Mouse (Mus musculus) neural tube, embryonic 15.5 days (tissue): ENCODE data around the gene Srbd1. TPM values are rescaled to one million over a fixed set of nuclear protein-coding genes. Genes with fewer than 3 reads are reported as not detected.
A peak's percentile ranks its signal among the peaks of the same experiment; 100 is the strongest.

ENCODE experiments used
- ATAC-seq: fragments of 200-750 bp; cut with Nextera tagmentation; 2 replicates; pipeline ENCODE4 v1.8.0; 2017; ENCODE audit warnings: mild to moderate bottlenecking, moderate TSS enrichment, moderate library complexity; ENCODE audit not compliant: low FRiP score
- H3K27ac ChIP-seq: fragments of 300-500 bp; sonication (generic); replicated peaks from 2 replicates; pipeline ENCODE4 v1.5.1; 2015; ENCODE audit warnings: mild to moderate bottlenecking, inconsistent platforms
- H3K27me3 ChIP-seq: fragments of 300-500 bp; sonication (generic); replicated peaks from 2 replicates; pipeline ENCODE4 v1.6.1; 2015; ENCODE audit warnings: inconsistent platforms
- H3K36me3 ChIP-seq: fragments of 300-500 bp; sonication (generic); 2 replicates; pipeline ENCODE4 v1.6.1; 2015; ENCODE audit warnings: inconsistent platforms
- H3K4me1 ChIP-seq: fragments of 300-500 bp; sonication (generic); 2 replicates; pipeline ENCODE4 v1.6.1; 2015; ENCODE audit warnings: inconsistent platforms
- H3K4me2 ChIP-seq: fragments of 300-500 bp; sonication (generic); 2 replicates; pipeline ENCODE4 v1.6.1; 2015; ENCODE audit warnings: inconsistent platforms, mild to moderate bottlenecking, moderate library complexity
- H3K4me3 ChIP-seq: fragments of 300-500 bp; sonication (generic); replicated peaks from 2 replicates; pipeline ENCODE4 v1.5.1; 2015; ENCODE audit warnings: mild to moderate bottlenecking, inconsistent platforms
- H3K9ac ChIP-seq: fragments of 300-500 bp; sonication (generic); replicated peaks from 2 replicates; pipeline ENCODE4 v1.6.1; 2015; ENCODE audit warnings: mild to moderate bottlenecking, inconsistent platforms
- H3K9me3 ChIP-seq: fragments of 300-500 bp; sonication (generic); replicated peaks from 2 replicates; pipeline ENCODE4 v1.6.1; 2016; ENCODE audit warnings: inconsistent platforms
- WGBS: fragments of 180-500 bp; shearing (Covaris S2); methylation state at CpG from one replicate; pipeline ENCODE4 v1.1.7; 2015; ENCODE audit warnings: mixed read lengths; 5-methylcytosine and 5-hydroxymethylcytosine counted together
- polyA plus RNA-seq: library from polyadenylated mRNA; unstranded; fragments of >200 nt; fragmentation: Nextera tagmentation; extraction: Ambion mirVana; gene quantifications from 2 replicates; pipeline ENCODE4 v1.2.1, GENCODE M21; 2015

Gene Srbd1
- polyA plus RNA-seq, 1 experiment from 2014 or later, result 13.9 TPM

DNA sequence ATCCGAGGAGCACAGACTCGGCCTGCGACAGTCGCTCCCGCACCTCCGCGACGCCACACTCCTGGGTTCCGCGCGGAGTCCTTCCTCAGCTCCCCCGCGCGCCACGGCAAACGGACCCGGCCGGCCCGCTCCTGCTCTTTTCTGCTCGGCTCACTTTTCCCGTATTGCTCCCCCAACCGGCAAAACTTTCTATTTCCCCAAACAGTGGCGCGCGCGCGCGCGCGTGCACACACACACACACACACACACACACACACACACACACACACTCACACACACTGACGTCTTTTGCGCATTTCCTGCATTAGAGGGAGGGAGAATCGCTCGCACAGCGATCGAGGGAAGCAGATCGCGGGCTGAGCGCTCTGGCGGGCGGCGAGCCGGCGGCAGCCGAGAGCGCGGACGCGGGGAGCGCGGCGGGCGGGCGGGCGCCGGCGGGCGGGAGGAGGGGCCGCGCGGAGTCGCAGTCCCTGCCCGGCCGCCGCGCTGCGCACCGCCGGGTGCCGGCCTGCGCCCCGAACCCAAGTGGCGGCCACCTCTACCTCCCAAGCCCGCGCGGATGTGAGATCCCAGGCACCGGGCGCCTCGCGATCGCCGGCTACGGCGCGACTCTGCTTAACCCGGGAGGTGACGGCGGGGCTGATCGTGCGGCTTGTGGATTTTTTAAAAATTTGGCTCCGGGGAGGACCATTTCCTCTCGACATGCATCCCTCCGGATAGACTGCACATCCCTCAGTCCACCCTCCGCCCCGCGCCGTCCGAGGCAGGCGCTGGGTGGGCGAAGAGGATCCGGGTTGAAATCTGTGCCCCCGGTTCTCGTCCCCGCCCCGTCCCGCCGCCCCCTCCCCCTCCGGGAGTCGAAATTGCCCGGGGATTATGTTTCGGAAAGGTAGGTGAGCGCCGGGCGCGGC is 22.6 kb upstream of the Srbd1 start, which contains the start of gene Prkce:
Prkce (plus strand) TSS at position 466 of the 911 bp plus-strand sequence.
- peak within 1 kb of the TSS; percentile 98 for H3K4me2 ChIP-seq
- under 1% methylated on average over 73 of the region's 115 CpGs for WGBS
- peak; percentile 75 for ATAC-seq
- H3K4me1 ChIP-seq, result peaks cover 53% of the 10 kb centered on the region
- no peaks in the 10 kb centered on the region for H3K27me3 ChIP-seq
- H3K9ac ChIP-seq, result peak within 1 kb of the TSS; percentile 91
- peak within 1 kb of the TSS; percentile 89 for H3K4me3 ChIP-seq
- peaks cover under 1% of the 10 kb centered on the region; the same call in 1 of the 2 replicates for H3K36me3 ChIP-seq
- H3K27ac ChIP-seq, result peak within 1 kb of the TSS; percentile 94
- H3K9me3 ChIP-seq, result no peaks in the 10 kb centered on the region

- Histone ChIP-seq H3K27ac (peak overlapping the region; percentile 94), H3K9ac (peak overlapping the region; percentile 91), H3K4me2 (peak overlapping the region; percentile 98), H3K4me3 (peak overlapping the region; percentile 89), H3K27me3 (no peaks in the 10 kb centered on the region), H3K4me1 (peaks cover 46% of the 10 kb centered on the region), H3K9me3 (no peaks in the 10 kb centered on the region), H3K36me3 (no peaks in the 10 kb centered on the region)
- peak; percentile 32 for ATAC-seq
- WGBS, result under 1% methylated on average over 46 of the region's 46 CpGs
These were observed 21.8 kb upstream of the Srbd1 start for GRCm38 (mm10) chr17:86166567-86167319.

DNA sequence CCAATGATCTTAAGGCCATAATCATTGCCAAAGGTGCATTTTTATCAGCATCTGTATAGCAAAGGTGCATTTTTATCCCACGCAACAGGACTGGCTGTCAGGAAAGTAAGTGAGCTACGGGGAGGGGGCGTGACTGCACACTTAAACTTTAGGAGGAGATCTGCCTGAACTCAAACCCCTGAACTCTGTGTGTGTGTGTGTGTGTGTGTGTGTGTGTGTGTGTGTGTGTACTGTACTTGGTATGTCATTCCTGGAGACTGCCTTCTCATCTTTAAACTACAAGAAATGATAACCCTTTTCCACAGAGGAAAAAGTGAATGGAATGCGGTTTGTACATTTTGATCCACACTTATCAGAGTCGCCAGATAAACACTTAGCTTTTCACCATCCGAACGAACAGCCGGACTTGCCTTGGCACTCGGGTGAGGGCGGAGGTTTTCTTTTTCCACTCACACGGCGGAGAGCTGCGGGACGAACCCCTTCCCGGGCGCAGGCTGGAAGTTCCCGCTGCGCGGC is 21.1 kb upstream of the Srbd1 start:
- Histone ChIP-seq H3K4me3 (peak overlapping the region; percentile 89), H3K4me2 (peak overlapping the region; percentile 98), H3K4me1 (peaks cover 43% of the 10 kb centered on the region), H3K9me3 (no peaks in the 10 kb centered on the region), H3K36me3 (no peaks in the 10 kb centered on the region), H3K27ac (peak overlapping the region; percentile 94), H3K9ac (peak overlapping the region; percentile 91), H3K27me3 (no peaks in the 10 kb centered on the region)
- 2% methylated on average over 19 of the region's 19 CpGs for WGBS
- ATAC-seq, result no peak

DNA sequence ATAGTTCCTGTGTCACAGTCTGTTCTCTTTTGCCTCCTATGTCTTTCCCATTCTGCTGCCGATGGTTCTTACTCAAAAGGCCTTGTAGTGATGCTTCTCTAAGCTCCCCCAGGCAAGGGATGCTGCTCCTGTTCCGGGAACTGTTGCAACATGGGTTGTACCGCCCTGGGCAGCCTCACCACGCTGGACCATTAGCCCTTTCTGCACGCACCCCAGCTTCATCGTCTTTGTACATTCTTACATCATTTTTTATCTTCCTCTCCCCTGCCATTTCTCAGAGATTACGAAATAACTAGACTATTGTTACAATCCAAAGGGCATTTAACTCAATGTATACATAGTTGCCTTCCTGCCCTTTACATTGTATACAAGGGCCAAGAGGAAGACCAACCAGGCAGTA is 19.4 kb upstream of the Srbd1 start:
- whole genome bisulfite sequencing, result 86% methylated on average over 7 of the region's 7 CpGs
- Histone ChIP-seq H3K9ac (no peak overlapping the region), H3K27me3 (no peaks in the 10 kb centered on the region), H3K27ac (no peak overlapping the region), H3K9me3 (no peaks in the 10 kb centered on the region), H3K36me3 (no peaks in the 10 kb centered on the region), H3K4me2 (no peak overlapping the region), H3K4me1 (peaks cover 26% of the 10 kb centered on the region), H3K4me3 (no peak overlapping the region)
- ATAC-seq, result no peak

- Histone ChIP-seq H3K9me3 (no peaks in the 10 kb centered on the region), H3K9ac (no peak overlapping the region), H3K36me3 (no peaks in the 10 kb centered on the region), H3K27me3 (no peaks in the 10 kb centered on the region), H3K27ac (no peak overlapping the region), H3K4me3 (no peak overlapping the region), H3K4me2 (no peak overlapping the region), H3K4me1 (peaks cover 15% of the 10 kb centered on the region)
- no peak for ATAC-seq
- WGBS, result 72% methylated on average over 15 of the region's 15 CpGs
These were observed 17.7 kb upstream of the Srbd1 start for GRCm38 (mm10) chr17:86162672-86163071.

- WGBS, result 74% methylated on average over 6 of the region's 6 CpGs
- no peaks in the 10 kb centered on the region for H3K36me3 ChIP-seq
- H3K4me1 ChIP-seq, result no peaks in the 10 kb centered on the region
- no peak for ATAC-seq
- no peaks in the 10 kb centered on the region for H3K9me3 ChIP-seq
- H3K27me3 ChIP-seq, result no peaks in the 10 kb centered on the region
- H3K4me2 ChIP-seq, result no peak overlapping the region
- no peak overlapping the region for H3K27ac ChIP-seq
- H3K4me3 ChIP-seq, result no peak overlapping the region
- no peak overlapping the region for H3K9ac ChIP-seq
These were observed 12.0 kb upstream of the Srbd1 start for GRCm38 (mm10) chr17:86156999-86157398.

- ATAC-seq, result peak; percentile 94
- Histone ChIP-seq H3K27me3 (no peaks in the 10 kb centered on the region), H3K36me3 (no peaks in the 10 kb centered on the region), H3K4me2 (peak overlapping the region; percentile 13; the same call in 1 of the 2 replicates), H3K9ac (no peak overlapping the region), H3K9me3 (no peaks in the 10 kb centered on the region), H3K27ac (no peak overlapping the region), H3K4me1 (peaks cover 3% of the 10 kb centered on the region), H3K4me3 (no peak overlapping the region)
- 21% methylated on average over 5 of the region's 5 CpGs for WGBS
These were observed 5.9 kb upstream of the Srbd1 start for GRCm38 (mm10) chr17:86150867-86151348.

DNA sequence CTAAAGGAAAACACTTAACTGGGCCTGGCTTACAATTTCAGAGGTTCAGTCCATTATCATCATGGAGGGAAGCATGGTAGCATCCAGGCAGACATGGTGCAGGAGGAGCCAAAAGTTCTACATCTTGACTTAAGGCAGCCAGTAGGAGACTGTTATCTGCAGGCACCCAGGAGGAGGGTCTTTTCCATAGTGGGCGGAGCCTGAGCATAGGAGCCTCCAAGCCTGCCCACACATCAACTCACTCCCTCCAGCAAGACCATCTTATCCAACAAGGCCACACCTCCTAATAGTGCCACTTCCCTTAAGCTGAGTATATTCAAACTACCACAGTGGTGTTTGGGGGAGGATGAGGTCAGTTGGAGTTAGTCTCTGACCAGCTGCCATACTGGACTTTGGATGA is 4.8 kb upstream of the Srbd1 start:
- H3K27me3 ChIP-seq, result no peaks in the 10 kb centered on the region
- H3K9ac ChIP-seq, result no peak overlapping the region
- no peak for ATAC-seq
- H3K27ac ChIP-seq, result no peak overlapping the region
- 96% methylated on average over 1 of the region's 1 CpGs for WGBS
- no peaks in the 10 kb centered on the region for H3K36me3 ChIP-seq
- H3K4me3 ChIP-seq, result no peak overlapping the region
- no peaks in the 10 kb centered on the region for H3K9me3 ChIP-seq
- H3K4me1 ChIP-seq, result peaks cover 8% of the 10 kb centered on the region
- no peak overlapping the region for H3K4me2 ChIP-seq

GRCm38 (mm10) chr17:86144537-86145078 is 367 bp downstream of the Srbd1 start:
- no peaks in the 10 kb centered on the region for H3K27me3 ChIP-seq
- ATAC-seq, result peak; percentile 82
- H3K9me3 ChIP-seq, result no peaks in the 10 kb centered on the region
- peaks cover 14% of the 10 kb centered on the region for H3K4me1 ChIP-seq
- peak overlapping the region; percentile 69 for H3K27ac ChIP-seq
- H3K9ac ChIP-seq, result peak overlapping the region; percentile 55
- H3K4me3 ChIP-seq, result peak overlapping the region; percentile 69
- peaks cover 2% of the 10 kb centered on the region; the same call in 1 of the 2 replicates for H3K36me3 ChIP-seq
- under 1% methylated on average over 33 of the region's 33 CpGs for WGBS
- H3K4me2 ChIP-seq, result peak overlapping the region; percentile 92

DNA sequence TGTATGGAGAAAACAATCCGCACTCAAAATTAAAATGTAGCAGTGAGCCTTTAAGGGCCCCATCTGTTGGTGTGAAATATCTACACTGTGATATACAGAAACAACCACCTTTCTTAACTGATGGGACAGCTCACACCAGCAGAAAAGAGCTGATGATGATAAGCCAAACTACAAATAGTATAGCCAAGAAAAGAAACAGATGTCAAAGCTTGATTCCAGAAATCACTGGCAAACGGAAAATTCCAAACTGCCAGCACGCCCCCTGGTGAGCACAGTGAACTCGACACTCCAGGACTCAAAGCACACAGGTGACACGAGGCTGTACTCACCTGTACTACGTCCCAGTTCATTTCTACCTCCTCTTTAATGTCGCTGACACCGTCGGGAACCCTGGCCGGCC is 9.1 kb downstream of the Srbd1 start:
- peaks cover 51% of the 10 kb centered on the region for H3K36me3 ChIP-seq
- ATAC-seq, result no peak
- H3K4me1 ChIP-seq, result no peaks in the 10 kb centered on the region
- 84% methylated on average over 10 of the region's 10 CpGs for WGBS
- H3K27ac ChIP-seq, result no peak overlapping the region
- H3K27me3 ChIP-seq, result no peaks in the 10 kb centered on the region
- H3K9me3 ChIP-seq, result no peaks in the 10 kb centered on the region
- no peak overlapping the region for H3K9ac ChIP-seq
- no peak overlapping the region for H3K4me2 ChIP-seq
- H3K4me3 ChIP-seq, result no peak overlapping the region

DNA sequence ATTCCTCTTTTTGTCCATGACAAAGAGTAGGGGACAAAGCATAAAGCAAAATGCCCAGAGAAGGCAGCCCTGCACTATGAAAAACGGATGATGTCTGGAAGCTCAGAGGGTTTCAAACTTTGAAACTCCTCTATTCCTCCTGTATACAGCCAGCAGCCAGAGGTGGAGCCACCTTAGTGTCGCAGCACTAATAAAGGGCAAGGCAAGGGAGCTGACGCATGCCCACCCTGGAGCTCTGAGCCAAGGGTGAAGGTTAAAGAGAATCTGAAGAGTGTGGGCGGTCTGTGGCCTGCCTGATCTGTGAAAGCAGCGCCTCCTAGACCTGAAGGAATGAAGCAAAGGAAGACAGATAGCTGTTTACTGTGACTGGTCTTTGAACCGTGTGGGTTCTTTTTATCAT is 10.5 kb downstream of the Srbd1 start:
- Histone ChIP-seq H3K9ac (no peak overlapping the region), H3K36me3 (peaks cover 50% of the 10 kb centered on the region), H3K4me1 (no peaks in the 10 kb centered on the region), H3K27ac (no peak overlapping the region), H3K27me3 (no peaks in the 10 kb centered on the region), H3K4me3 (no peak overlapping the region), H3K4me2 (no peak overlapping the region), H3K9me3 (no peaks in the 10 kb centered on the region)
- no peak for ATAC-seq
- WGBS, result 86% methylated on average over 6 of the region's 6 CpGs
